Mouse (Mus musculus) lung, postnatal 25 days (tissue): ENCODE results near the gene Klhl29.

Source experiments
- DNase-seq: peaks from one replicate; pipeline ENCODE4 v3.0.0; 2022; ENCODE audit warnings: low spot score

Gene Klhl29

GRCm38 (mm10) chr12:5301841-5302240 lies 73.6 kb downstream of the Klhl29 start:
- no peak for DNase-seq

GRCm38 (mm10) chr12:5296422-5296821 lies 79.1 kb downstream of the Klhl29 start:
- no peak for DNase-seq

- no peak for DNase-seq
These were observed 83.2 kb downstream of the Klhl29 start for GRCm38 (mm10) chr12:5292316-5292715.

- DNase-seq: no peak
These were observed 89.9 kb downstream of the Klhl29 start for GRCm38 (mm10) chr12:5285579-5285978.

- no peak for DNase-seq
These were observed 90.5 kb downstream of the Klhl29 start for GRCm38 (mm10) chr12:5284961-5285360.

- no peak for DNase-seq
These were observed 91.8 kb downstream of the Klhl29 start for GRCm38 (mm10) chr12:5283654-5284053.

GRCm38 (mm10) chr12:5282611-5283010 lies 92.9 kb downstream of the Klhl29 start:
- no peak for DNase-seq

- DNase-seq: no peak
These were observed 95.6 kb downstream of the Klhl29 start for GRCm38 (mm10) chr12:5279873-5280272.

GRCm38 (mm10) chr12:5277028-5277427 lies 98.5 kb downstream of the Klhl29 start:
- DNase-seq: peak; percentile 92

- DNase-seq: peak; percentile 67
These were observed 100.0 kb downstream of the Klhl29 start for GRCm38 (mm10) chr12:5275507-5275936.

- no peak for DNase-seq
These were observed 101.0 kb downstream of the Klhl29 start for GRCm38 (mm10) chr12:5274519-5274944.

GRCm38 (mm10) chr12:5273316-5274047 lies 102.0 kb downstream of the Klhl29 start:
- DNase-seq: peak; percentile 39

GRCm38 (mm10) chr12:5270527-5270926 lies 105.0 kb downstream of the Klhl29 start:
- no peak for DNase-seq

GRCm38 (mm10) chr12:5269936-5270335 lies 105.5 kb downstream of the Klhl29 start:
- DNase-seq: no peak

- DNase-seq: no peak
These were observed 106.4 kb downstream of the Klhl29 start for GRCm38 (mm10) chr12:5269061-5269460.

GRCm38 (mm10) chr12:5268188-5268612 lies 107.3 kb downstream of the Klhl29 start:
- peak; percentile 59 for DNase-seq

GRCm38 (mm10) chr12:5267271-5268187 lies 108.0 kb downstream of the Klhl29 start:
- no peak for DNase-seq

GRCm38 (mm10) chr12:5266773-5267172 lies 108.7 kb downstream of the Klhl29 start:
- no peak for DNase-seq

GRCm38 (mm10) chr12:5261476-5261875 lies 114.0 kb downstream of the Klhl29 start:
- DNase-seq: no peak

GRCm38 (mm10) chr12:5258779-5259178 lies 116.7 kb downstream of the Klhl29 start:
- no peak for DNase-seq

- no peak for DNase-seq
These were observed 118.3 kb downstream of the Klhl29 start for GRCm38 (mm10) chr12:5257174-5257573.

GRCm38 (mm10) chr12:5255079-5255478 lies 120.4 kb downstream of the Klhl29 start:
- DNase-seq: no peak
